Mouse (Mus musculus) liver, adult 2 months (tissue): ENCODE data around the gene Lgals8. TPM values are rescaled to one million over a fixed set of nuclear protein-coding genes. Genes with fewer than 3 reads are reported as not detected.

Experiments
- DNase-seq: peaks from one replicate; pipeline ENCODE4 v3.0.0-alpha.2; 2011; ENCODE audit warnings: low read depth, low spot score; ENCODE audit errors: extremely low read depth
- H3K27ac ChIP-seq: fragments of 200-500 bp; replicated peaks from 2 replicates; pipeline ENCODE4 v1.5.1; 2012; ENCODE audit warnings: low read depth, mild to moderate bottlenecking, control low read depth, inconsistent platforms, low read length; ENCODE audit not compliant: insufficient read depth
- H3K27me3 ChIP-seq: fragments of 200-500 bp; 2 replicates; pipeline ENCODE4 v1.6.1; 2012; ENCODE audit warnings: mild to moderate bottlenecking, moderate library complexity, low read length, inconsistent platforms; ENCODE audit not compliant: control insufficient read depth, insufficient read depth
- H3K36me3 ChIP-seq: fragments of 200-500 bp; 2 replicates; pipeline ENCODE4 v1.6.1; 2012; ENCODE audit warnings: low read length, inconsistent platforms; ENCODE audit not compliant: control insufficient read depth, insufficient read depth
- H3K4me1 ChIP-seq: fragments of 200-500 bp; 2 replicates; pipeline ENCODE4 v1.6.1; 2011; ENCODE audit warnings: low read length; ENCODE audit not compliant: control insufficient read depth, insufficient read depth
- H3K4me3 ChIP-seq: fragments of 200-500 bp; 2 replicates; pipeline ENCODE4 v1.5.1; 2011; ENCODE audit warnings: low read depth, mild to moderate bottlenecking, control low read depth, low read length, moderate library complexity; ENCODE audit not compliant: insufficient read depth
- H3K79me2 ChIP-seq: fragments of 200-500 bp; 2 replicates; pipeline ENCODE4 v1.6.1; 2012; ENCODE audit warnings: inconsistent platforms, mild to moderate bottlenecking, low read length, moderate library complexity; ENCODE audit not compliant: control insufficient read depth, insufficient read depth
- H3K9ac ChIP-seq: fragments of 200-500 bp; 2 replicates; pipeline ENCODE4 v1.6.1; 2012; ENCODE audit warnings: low read depth, mild to moderate bottlenecking, control low read depth, inconsistent platforms, low read length
- CTCF ChIP-seq: fragments of 200-500 bp; IDR thresholded peaks from 2 replicates; pipeline ENCODE4 v1.5.1; 2011; ENCODE audit warnings: low read depth, low read length, control low read depth
- POLR2A ChIP-seq: fragments of 200-500 bp; IDR thresholded peaks from 2 replicates; pipeline ENCODE4 v1.6.1; 2011; ENCODE audit warnings: low read length, control low read depth; ENCODE audit not compliant: insufficient read depth; ENCODE audit errors: extremely low read depth
- WGBS: fragments of 180-500 bp; shearing (Covaris S2); methylation state at CpG from one replicate; pipeline ENCODE4 v1.1.7; 2018; 5-methylcytosine and 5-hydroxymethylcytosine counted together
- polyA plus RNA-seq: library from polyadenylated mRNA; depleted of rRNA; stranded (reverse); fragments of >200 nt; gene quantifications from 2 replicates; pipeline ENCODE4 v1.2.3, GENCODE M21; 2012
- total RNA-seq: library from RNA; depleted of rRNA; stranded (reverse); fragments of >200 nt; gene quantifications from 2 replicates; pipeline ENCODE4 v1.2.3, GENCODE M21; 2014

Lgals8 gene
- total and polyA plus RNA-seq, 2 experiments = 51.6 to 180 TPM

DNA sequence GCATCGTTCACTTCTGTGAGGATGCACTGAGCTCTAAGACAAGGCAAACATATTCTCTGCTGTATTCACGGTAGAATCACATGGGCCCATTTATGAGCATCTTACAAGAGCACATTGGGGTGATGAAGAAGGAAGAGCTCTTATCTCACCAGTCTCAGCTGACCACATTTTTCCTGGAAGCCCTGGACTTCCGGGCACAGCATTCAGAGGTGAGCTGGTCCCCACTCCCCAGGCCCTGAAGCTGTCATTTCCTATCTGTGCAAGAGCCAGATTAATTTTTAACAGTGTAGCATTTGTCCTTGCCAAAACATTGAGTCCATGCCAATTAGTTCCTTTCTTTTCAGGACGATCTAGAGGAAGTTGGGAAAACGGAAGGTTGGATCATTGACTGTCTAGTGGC is 30.9 kb downstream of the Lgals8 start:
- peaks cover 42% of the 10 kb centered on the region for H3K36me3 ChIP-seq
- 0 out of 2 replicates have a peak overlapping the region, but pooled peaks have one; percentile 6 for H3K4me3 ChIP-seq
- WGBS = 11% methylated on average over 5 of the region's 5 CpGs
- no peaks in the 10 kb centered on the region for H3K27me3 ChIP-seq
- peak; percentile 90 for DNase-seq
- peak overlapping the region; percentile 86 for H3K27ac ChIP-seq
- TF ChIP-seq CTCF (no peak), POLR2A (no peak)
- H3K4me1 ChIP-seq = peaks cover 15% of the 10 kb centered on the region
- no peak overlapping the region for H3K9ac ChIP-seq
- no peaks in the 10 kb centered on the region for H3K79me2 ChIP-seq

DNA sequence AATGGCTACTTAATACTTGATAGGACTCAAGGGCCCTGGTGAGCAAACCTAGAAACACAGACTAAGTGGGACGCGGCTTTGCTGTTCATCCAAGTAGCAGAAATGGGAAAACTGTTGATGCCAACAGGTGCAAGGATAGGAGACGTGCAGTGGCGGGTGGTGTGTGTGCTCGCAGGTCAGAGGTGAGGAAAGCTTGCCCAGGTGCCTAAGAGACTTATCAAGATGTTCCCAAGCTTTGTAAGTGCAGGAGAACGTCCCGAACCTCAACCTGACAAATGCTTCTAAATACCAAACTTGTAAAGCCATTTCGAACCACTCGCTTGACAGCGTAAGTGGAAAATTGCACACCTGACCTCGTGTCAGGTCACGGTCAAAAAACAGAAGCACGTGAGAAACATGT is 36.2 kb downstream of the Lgals8 start:
- no peak for TF ChIP-seq POLR2A
- TF ChIP-seq CTCF = no peak
- no peak overlapping the region for H3K27ac ChIP-seq
- DNase-seq = no peak
- H3K36me3 ChIP-seq = peaks cover 54% of the 10 kb centered on the region
- 97% methylated on average over 13 of the region's 13 CpGs for WGBS
- peaks cover 7% of the 10 kb centered on the region for H3K4me1 ChIP-seq
- H3K4me3 ChIP-seq = no peak overlapping the region
- H3K27me3 ChIP-seq = no peaks in the 10 kb centered on the region
- H3K9ac ChIP-seq = no peak overlapping the region
- H3K79me2 ChIP-seq = no peaks in the 10 kb centered on the region

DNA sequence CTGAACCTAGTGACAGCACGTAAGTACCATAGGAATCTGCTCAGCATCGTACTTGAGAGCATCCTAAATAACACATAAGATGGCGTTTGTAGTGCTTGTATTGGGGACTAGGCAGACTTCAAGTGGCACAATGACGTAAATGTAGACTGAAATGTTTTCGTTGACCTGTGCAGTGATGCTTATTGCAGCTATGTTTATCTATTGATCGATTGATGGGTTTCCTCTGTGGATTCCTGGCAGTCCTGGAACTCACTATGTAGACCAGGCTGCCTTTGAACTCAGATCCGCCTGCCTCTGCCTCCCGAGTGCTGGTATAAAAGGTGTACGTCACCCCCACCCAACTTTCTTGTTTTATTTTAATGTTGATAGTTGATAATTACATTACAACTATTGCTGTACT is 44.1 kb downstream of the Lgals8 start:
- no peaks in the 10 kb centered on the region for H3K27me3 ChIP-seq
- DNase-seq = no peak
- TF ChIP-seq POLR2A (no peak), CTCF (no peak)
- no peak overlapping the region for H3K27ac ChIP-seq
- H3K9ac ChIP-seq = no peak overlapping the region
- peaks cover 65% of the 10 kb centered on the region for H3K36me3 ChIP-seq
- H3K4me3 ChIP-seq = no peak overlapping the region
- H3K4me1 ChIP-seq = no peaks in the 10 kb centered on the region
- H3K79me2 ChIP-seq = no peaks in the 10 kb centered on the region
- 74% methylated on average over 9 of the region's 9 CpGs for WGBS

DNA sequence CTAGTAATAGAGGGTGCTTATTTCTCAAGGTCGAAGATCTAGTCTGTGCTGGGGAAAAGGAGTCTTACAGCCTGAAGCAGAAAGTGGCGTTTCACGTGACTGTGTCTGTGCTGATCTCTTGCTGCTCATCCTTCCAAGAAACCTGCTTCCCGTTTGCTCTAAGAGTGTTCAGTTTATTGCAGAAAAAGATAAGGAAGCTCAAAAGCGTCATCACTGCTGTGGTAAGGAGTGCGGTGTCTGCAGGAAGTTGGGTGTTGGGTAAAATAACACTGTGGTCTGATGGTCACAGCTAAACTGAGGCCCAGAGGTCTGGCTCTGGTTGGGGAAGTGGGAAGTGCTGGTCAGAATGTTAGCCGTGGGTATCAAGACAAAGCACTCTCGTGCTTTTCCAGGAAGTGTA is 52.7 kb downstream of the Lgals8 start:
- Histone ChIP-seq H3K9ac (no peak overlapping the region), H3K36me3 (peaks cover 51% of the 10 kb centered on the region), H3K27me3 (no peaks in the 10 kb centered on the region), H3K4me3 (no peak overlapping the region), H3K27ac (no peak overlapping the region), H3K79me2 (no peaks in the 10 kb centered on the region), H3K4me1 (no peaks in the 10 kb centered on the region)
- TF ChIP-seq CTCF = no peak
- TF ChIP-seq POLR2A = no peak
- WGBS = 79% methylated on average over 8 of the region's 8 CpGs
- DNase-seq = peak; percentile 61

DNA sequence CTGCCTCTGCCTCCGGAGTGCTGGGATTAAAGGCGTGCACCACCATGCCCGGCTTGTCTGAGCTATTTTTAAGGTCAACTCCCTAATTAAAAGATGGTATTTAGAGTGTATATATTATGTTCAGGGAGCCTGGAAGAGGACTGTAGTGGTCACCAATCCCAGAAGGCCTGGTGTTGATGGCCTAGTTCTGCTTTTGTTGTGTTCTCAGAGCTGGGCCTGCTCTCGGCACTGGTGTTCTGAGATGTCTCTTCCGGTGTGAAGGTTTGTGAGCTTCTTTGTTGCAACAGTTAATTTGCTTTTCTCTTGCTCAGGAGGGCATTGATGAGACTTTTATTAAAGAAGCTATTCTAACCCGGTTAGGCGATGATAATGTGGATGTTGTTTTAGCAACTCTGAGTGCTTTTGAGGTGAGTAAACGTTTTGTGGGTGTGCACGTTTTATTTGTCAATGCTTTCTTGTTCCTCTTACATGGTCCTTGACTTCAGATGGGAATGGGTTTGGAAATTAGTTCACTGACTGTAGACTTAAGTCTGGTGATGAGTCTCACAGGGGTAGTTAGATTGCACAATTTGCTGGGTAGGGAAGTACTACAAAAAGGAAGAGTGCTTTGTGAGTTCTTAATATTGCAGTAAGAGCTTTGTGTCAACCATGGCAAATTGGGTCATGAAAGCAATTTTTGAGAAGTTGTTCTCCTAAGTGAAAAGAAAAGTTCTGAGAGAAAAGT is 56.2 kb downstream of the Lgals8 start:
- TF ChIP-seq CTCF = no peak
- TF ChIP-seq POLR2A = no peak
- no peak overlapping the region for H3K4me3 ChIP-seq
- 86% methylated on average over 9 of the region's 9 CpGs for WGBS
- H3K79me2 ChIP-seq = no peaks in the 10 kb centered on the region
- H3K27me3 ChIP-seq = no peaks in the 10 kb centered on the region
- no peak overlapping the region for H3K27ac ChIP-seq
- no peak overlapping the region for H3K9ac ChIP-seq
- peaks cover 40% of the 10 kb centered on the region for H3K36me3 ChIP-seq
- no peaks in the 10 kb centered on the region for H3K4me1 ChIP-seq
- DNase-seq = peak; percentile 54

DNA sequence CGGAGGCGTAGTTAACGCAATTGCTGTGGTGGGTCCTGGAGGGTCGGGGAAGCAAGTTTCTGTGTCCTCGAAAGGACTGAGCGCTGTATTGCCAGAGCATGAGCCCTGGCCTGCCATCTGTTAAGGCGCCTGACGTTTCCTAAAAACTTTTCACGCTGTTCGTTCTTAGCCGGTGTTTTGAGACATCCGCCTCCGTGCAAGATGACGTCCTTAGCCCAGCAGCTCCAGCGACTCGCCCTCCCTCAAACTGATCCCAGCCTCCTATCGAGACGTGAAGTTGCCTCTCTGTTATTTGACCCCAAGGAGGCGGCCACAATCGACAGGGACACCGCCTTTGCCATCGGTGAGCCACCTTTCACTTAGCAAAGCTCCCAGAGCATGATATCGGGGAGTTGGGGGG is 69.2 kb downstream of the Lgals8 start:
- Histone ChIP-seq H3K27me3 (no peaks in the 10 kb centered on the region), H3K9ac (peak overlapping the region; percentile 78), H3K27ac (no peak overlapping the region), H3K4me3 (peak overlapping the region; percentile 92), H3K36me3 (peaks cover 20% of the 10 kb centered on the region), H3K79me2 (peaks cover 4% of the 10 kb centered on the region; the same call in 1 of the 2 replicates), H3K4me1 (peaks cover 4% of the 10 kb centered on the region)
- no peak for TF ChIP-seq POLR2A
- 1% methylated on average over 23 of the region's 23 CpGs for WGBS
- peak; percentile 6 for DNase-seq
